Mouse (Mus musculus): ENCODE data around the gene Map3k7cl. TPM values are rescaled to one million over a fixed set of nuclear protein-coding genes. Genes with fewer than 3 reads are reported as not detected.

The Map3k7cl gene
- total and polyA plus RNA-seq, 2 experiments from 2014 or later, result 0.14 to 0.26 TPM

DNA sequence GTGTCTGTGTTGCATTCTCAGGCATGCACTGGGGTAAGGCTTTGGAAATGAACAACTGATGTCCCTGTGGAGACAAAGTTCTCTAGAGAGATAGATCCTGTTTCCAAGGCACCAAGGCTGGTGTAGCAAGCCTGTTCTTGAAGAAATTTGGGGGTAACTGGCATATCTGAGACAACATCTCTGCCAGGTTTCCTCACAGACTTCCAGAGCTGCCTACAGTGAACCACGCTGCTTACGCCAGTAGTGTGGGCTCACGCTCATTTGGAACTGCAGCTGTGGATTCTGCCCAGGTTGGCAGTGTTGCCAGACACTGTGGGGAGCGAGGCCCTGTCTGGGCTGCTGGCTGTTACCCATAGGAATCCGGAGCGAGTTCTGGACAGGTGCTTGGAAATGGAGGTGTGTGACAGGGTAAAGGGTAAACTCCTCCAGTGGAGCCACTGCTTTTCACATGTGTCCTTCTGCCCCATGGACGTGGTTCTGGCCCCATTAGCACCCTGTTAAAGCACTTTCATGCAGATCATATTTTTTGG, 16.5 kb downstream of the Map3k7cl start:
- Histone ChIP-seq H3K27ac (no peak overlapping the region), H3K36me3 (ENCODE audit: insufficient read depth, low read length) (no peaks in the 10 kb centered on the region), H3K4me3 (ENCODE audit: low read length) (no peak overlapping the region), H3K9me3 (ENCODE audit: low read length) (no peaks in the 10 kb centered on the region), H3K27me3 (ENCODE audit: insufficient read depth, low read length) (no peaks in the 10 kb centered on the region), H3K9ac (replicated peaks; ENCODE audit: low read length) (no peak overlapping the region), H3K4me2 (ENCODE audit: low read depth, low read length) (no peak overlapping the region), H3K4me1 (ENCODE audit: insufficient read depth, low read length) (0 out of 2 replicates have a peak, but pooled peaks cover 3% of the 10 kb centered on the region)
- ATAC-seq, result no peak
- 58% methylated on average over 7 of the region's 7 CpGs for WGBS
- no peak for TF ChIP-seq CTCF (IDR thresholded peaks at IDR 0.05; ENCODE audit: low read depth)
- no peak for DNase-seq (ENCODE audit: low spot score)

DNA sequence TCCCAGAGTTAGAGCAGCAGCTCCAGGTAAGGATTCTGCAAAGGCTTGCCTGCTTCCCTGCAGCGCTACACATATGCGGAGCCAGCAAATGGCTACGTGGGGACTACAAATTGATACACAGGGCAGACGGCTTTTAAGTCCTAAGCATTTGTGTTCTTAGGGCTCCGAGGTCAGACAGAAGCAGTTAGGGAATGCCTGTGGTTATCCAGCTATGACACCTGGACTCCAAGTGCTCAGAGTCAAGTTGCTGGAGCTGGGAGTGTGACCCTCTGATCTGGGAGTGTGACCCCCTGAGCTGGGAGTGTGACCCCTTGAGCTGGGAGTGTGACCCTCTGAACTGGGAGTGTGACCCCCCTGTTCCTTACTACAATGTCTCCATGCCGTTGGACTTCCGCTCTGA, 17.2 kb downstream of the Map3k7cl start:
- TF ChIP-seq CTCF (IDR thresholded peaks at IDR 0.05; ENCODE audit: low read depth), result no peak
- Histone ChIP-seq H3K9ac (replicated peaks; ENCODE audit: low read length) (no peak overlapping the region), H3K4me2 (ENCODE audit: low read depth, low read length) (no peak overlapping the region), H3K36me3 (ENCODE audit: insufficient read depth, low read length) (no peaks in the 10 kb centered on the region), H3K9me3 (ENCODE audit: low read length) (no peaks in the 10 kb centered on the region), H3K4me3 (ENCODE audit: low read length) (no peak overlapping the region), H3K27ac (no peak overlapping the region), H3K27me3 (ENCODE audit: insufficient read depth, low read length) (no peaks in the 10 kb centered on the region), H3K4me1 (ENCODE audit: insufficient read depth, low read length) (0 out of 2 replicates have a peak, but pooled peaks cover 3% of the 10 kb centered on the region)
- 74% methylated on average over 7 of the region's 7 CpGs for WGBS
- ATAC-seq (no peak), DNase-seq (ENCODE audit: low spot score) (no peak)

DNA sequence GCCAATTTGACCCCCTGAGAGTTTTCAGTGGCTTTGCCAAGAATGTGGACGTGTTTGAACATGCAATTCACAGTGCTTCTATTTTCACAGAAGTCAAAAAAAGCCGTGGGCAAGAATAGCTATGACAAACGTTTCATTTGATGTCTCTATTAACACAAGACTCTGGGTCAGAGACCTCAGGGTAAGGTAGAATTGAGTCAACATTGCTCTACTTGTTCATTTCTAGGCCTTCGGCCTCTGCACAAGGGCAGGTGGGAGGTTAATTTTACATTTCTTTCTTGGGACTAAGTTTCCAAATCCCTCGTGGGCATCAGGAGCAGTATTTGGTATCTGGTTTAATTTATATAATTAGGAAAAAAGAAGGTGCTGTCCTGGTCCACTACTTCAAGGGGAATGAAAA, 20.3 kb downstream of the Map3k7cl start:
- H3K4me1 ChIP-seq (ENCODE audit: insufficient read depth, low read length), result 0 out of 2 replicates have a peak, but pooled peaks cover 3% of the 10 kb centered on the region
- WGBS, result 68% methylated on average over 5 of the region's 5 CpGs
- H3K9ac ChIP-seq (replicated peaks; ENCODE audit: low read length), result no peak overlapping the region
- ATAC-seq, result no peak
- no peaks in the 10 kb centered on the region for H3K27me3 ChIP-seq (ENCODE audit: insufficient read depth, low read length)
- H3K36me3 ChIP-seq (ENCODE audit: insufficient read depth, low read length), result no peaks in the 10 kb centered on the region
- DNase-seq (ENCODE audit: low spot score), result no peak
- no peak overlapping the region for H3K4me2 ChIP-seq (ENCODE audit: low read depth, low read length)
- no peak overlapping the region for H3K4me3 ChIP-seq (ENCODE audit: low read length)
- no peak overlapping the region for H3K27ac ChIP-seq
- no peak for TF ChIP-seq CTCF (IDR thresholded peaks at IDR 0.05; ENCODE audit: low read depth)
- no peaks in the 10 kb centered on the region for H3K9me3 ChIP-seq (ENCODE audit: low read length)

DNA sequence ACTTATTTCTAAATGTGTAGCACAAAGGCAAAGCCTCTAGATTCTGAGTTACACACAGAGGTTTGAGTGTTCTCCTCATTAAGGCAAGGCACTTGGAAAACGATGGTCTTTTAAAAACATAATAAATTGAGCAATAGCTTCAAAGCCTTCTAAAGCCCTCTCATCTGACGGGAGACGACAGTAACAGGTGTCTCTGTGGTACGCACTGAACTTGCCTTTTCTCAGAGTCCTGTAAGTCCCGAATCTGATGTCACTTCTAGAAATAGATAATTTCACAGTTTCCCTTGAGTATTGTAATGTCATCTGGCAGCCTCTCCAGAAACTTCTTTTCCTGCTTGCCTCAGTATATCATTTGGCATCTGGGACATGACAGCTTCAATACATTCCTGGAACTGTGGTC, 21.0 kb downstream of the Map3k7cl start:
- DNase-seq (ENCODE audit: low spot score) (no peak), ATAC-seq (no peak)
- Histone ChIP-seq H3K27ac (no peak overlapping the region), H3K4me2 (ENCODE audit: low read depth, low read length) (no peak overlapping the region), H3K4me3 (ENCODE audit: low read length) (no peak overlapping the region), H3K27me3 (ENCODE audit: insufficient read depth, low read length) (no peaks in the 10 kb centered on the region), H3K9ac (replicated peaks; ENCODE audit: low read length) (no peak overlapping the region), H3K36me3 (ENCODE audit: insufficient read depth, low read length) (no peaks in the 10 kb centered on the region), H3K9me3 (ENCODE audit: low read length) (no peaks in the 10 kb centered on the region), H3K4me1 (ENCODE audit: insufficient read depth, low read length) (0 out of 2 replicates have a peak, but pooled peaks cover 3% of the 10 kb centered on the region)
- WGBS, result 69% methylated on average over 5 of the region's 5 CpGs
- no peak for TF ChIP-seq CTCF (IDR thresholded peaks at IDR 0.05; ENCODE audit: low read depth)

DNA sequence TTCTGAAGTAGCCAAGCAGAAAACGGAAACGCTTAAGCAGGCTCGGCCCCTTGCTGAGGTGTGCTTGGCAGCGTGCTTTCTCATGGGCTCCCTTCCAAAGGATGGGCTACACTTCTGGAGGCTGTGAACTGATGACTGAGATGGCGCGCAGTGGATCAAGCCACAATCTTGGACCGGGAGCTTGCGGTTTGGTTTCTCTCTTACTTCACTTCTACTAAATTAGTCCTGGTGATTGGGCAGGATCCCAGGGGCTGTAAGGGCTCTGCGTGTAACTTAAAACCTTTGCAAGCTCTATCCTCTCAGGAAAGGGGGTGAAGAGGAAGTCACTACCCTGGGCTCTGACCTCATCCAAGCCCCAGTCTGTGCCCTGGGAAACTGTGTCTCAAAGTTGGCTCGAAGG, 22.5 kb downstream of the Map3k7cl start:
- WGBS, result 54% methylated on average over 10 of the region's 10 CpGs
- H3K4me2 ChIP-seq (ENCODE audit: low read depth, low read length), result 0 out of 2 replicates have a peak overlapping the region, but pooled peaks have one; percentile 1
- ATAC-seq, result no peak
- H3K4me1 ChIP-seq (ENCODE audit: insufficient read depth, low read length), result no peaks in the 10 kb centered on the region
- peak; percentile 63 for DNase-seq (ENCODE audit: low spot score)
- no peak overlapping the region for H3K27ac ChIP-seq
- TF ChIP-seq CTCF (IDR thresholded peaks at IDR 0.05; ENCODE audit: low read depth), result no peak
- no peak overlapping the region for H3K4me3 ChIP-seq (ENCODE audit: low read length)
- H3K36me3 ChIP-seq (ENCODE audit: insufficient read depth, low read length), result no peaks in the 10 kb centered on the region
- H3K9ac ChIP-seq (replicated peaks; ENCODE audit: low read length), result no peak overlapping the region
- no peaks in the 10 kb centered on the region for H3K9me3 ChIP-seq (ENCODE audit: low read length)
- no peaks in the 10 kb centered on the region for H3K27me3 ChIP-seq (ENCODE audit: insufficient read depth, low read length)

DNA sequence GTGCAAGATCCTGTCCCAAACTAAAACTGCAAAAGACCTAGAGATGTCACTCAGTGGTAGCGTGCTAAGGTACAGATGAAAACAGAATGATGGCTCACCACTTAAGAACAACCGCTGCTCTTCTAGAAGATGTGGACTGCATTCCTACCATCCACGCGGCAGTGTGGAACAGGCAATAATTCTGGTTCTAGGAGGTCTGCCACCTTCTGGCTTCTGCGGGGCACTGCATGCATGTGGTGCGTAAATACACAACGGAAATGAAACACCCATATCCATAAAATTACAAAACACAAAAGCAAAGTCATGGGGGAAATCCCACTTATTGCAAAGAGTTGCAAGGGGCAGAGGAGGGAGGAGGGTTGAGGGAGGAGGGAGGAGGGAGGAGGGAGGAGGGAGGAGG, 25.8 kb downstream of the Map3k7cl start:
- 87% methylated on average over 7 of the region's 7 CpGs for WGBS
- Histone ChIP-seq H3K4me1 (ENCODE audit: insufficient read depth, low read length) (no peaks in the 10 kb centered on the region), H3K36me3 (ENCODE audit: insufficient read depth, low read length) (no peaks in the 10 kb centered on the region), H3K9me3 (ENCODE audit: low read length) (no peaks in the 10 kb centered on the region), H3K27ac (no peak overlapping the region), H3K27me3 (ENCODE audit: insufficient read depth, low read length) (peaks cover 4% of the 10 kb centered on the region; the same call in 1 of the 2 replicates), H3K9ac (replicated peaks; ENCODE audit: low read length) (no peak overlapping the region), H3K4me3 (ENCODE audit: low read length) (no peak overlapping the region), H3K4me2 (ENCODE audit: low read depth, low read length) (no peak overlapping the region)
- no peak for ATAC-seq
- peak; percentile 58 for TF ChIP-seq CTCF (IDR thresholded peaks at IDR 0.05; ENCODE audit: low read depth)
- peak; percentile 39 for DNase-seq (ENCODE audit: low spot score)

DNA sequence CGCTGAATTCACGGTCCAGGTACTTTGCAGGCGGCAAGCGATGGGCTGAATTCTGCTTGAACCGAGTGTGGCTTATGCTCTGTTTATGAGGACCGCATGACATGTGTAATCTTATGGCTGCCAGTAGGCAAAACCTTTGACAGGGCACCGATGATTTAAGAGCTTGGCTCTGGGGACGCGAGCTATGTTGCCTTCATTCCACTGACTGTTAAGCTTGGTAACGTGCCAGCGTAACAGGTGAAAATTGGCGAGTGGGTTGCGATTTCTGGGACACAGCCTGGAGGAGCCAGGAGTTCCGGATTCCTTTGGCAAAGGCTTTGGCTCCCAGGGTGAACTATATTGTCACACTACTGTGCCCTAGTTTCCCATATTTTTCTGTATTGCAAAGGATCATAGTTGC, 26.3 kb downstream of the Map3k7cl start:
- no peak overlapping the region for H3K9ac ChIP-seq (replicated peaks; ENCODE audit: low read length)
- H3K4me1 ChIP-seq (ENCODE audit: insufficient read depth, low read length), result no peaks in the 10 kb centered on the region
- no peak overlapping the region for H3K27ac ChIP-seq
- H3K4me3 ChIP-seq (ENCODE audit: low read length), result no peak overlapping the region
- 43% methylated on average over 14 of the region's 14 CpGs for WGBS
- peak overlapping the region; percentile 34 for H3K4me2 ChIP-seq (ENCODE audit: low read depth, low read length)
- H3K27me3 ChIP-seq (ENCODE audit: insufficient read depth, low read length), result peaks cover 4% of the 10 kb centered on the region; the same call in 1 of the 2 replicates
- H3K9me3 ChIP-seq (ENCODE audit: low read length), result no peaks in the 10 kb centered on the region
- peak; percentile 61 for DNase-seq (ENCODE audit: low spot score)
- no peak for TF ChIP-seq CTCF (IDR thresholded peaks at IDR 0.05; ENCODE audit: low read depth)
- H3K36me3 ChIP-seq (ENCODE audit: insufficient read depth, low read length), result no peaks in the 10 kb centered on the region
- 0 out of 2 replicates have a peak, but pooled peaks have one; percentile 45 for ATAC-seq
